Mouse (Mus musculus): ENCODE results near the gene Atg10. TPM values are rescaled to one million over a fixed set of nuclear protein-coding genes. Genes with fewer than 3 reads are reported as not detected.

Gene Atg10
- polyA plus RNA-seq, 1 experiment from 2014 or later: 13.9 TPM

- Histone ChIP-seq H3K27me3 (replicated peaks; ENCODE audit: control insufficient read depth, insufficient read depth, low read length) (no peaks in the 10 kb centered on the region), H3K4me3 (ENCODE audit: low read length) (no peak overlapping the region), H3K4me1 (ENCODE audit: control insufficient read depth, insufficient read depth, low read depth, low read length) (no peaks in the 10 kb centered on the region), H3K9ac (ENCODE audit: low read depth, low read length) (no peak overlapping the region), H3K36me3 (ENCODE audit: control insufficient read depth, insufficient read depth, low read length) (no peaks in the 10 kb centered on the region), H3K4me2 (ENCODE audit: low read length) (no peak overlapping the region), H3K9me3 (ENCODE audit: control insufficient read depth, low read length) (no peaks in the 10 kb centered on the region), H3K27ac (ENCODE audit: low read depth, low read length) (no peak overlapping the region)
- WGBS: 86% methylated on average over 5 of the region's 5 CpGs
- ATAC-seq: no peak
Measured at GRCm38 (mm10) chr13:91167561-91167960, 56.2 kb downstream of the Atg10 start.

- H3K27ac ChIP-seq (ENCODE audit: low read depth, low read length): no peak overlapping the region
- WGBS: 91% methylated on average over 7 of the region's 7 CpGs
- ATAC-seq: no peak
- no peaks in the 10 kb centered on the region for H3K36me3 ChIP-seq (ENCODE audit: control insufficient read depth, insufficient read depth, low read length)
- no peaks in the 10 kb centered on the region for H3K9me3 ChIP-seq (ENCODE audit: control insufficient read depth, low read length)
- H3K4me2 ChIP-seq (ENCODE audit: low read length): no peak overlapping the region
- no peaks in the 10 kb centered on the region for H3K4me1 ChIP-seq (ENCODE audit: control insufficient read depth, insufficient read depth, low read depth, low read length)
- H3K4me3 ChIP-seq (ENCODE audit: low read length): no peak overlapping the region
- H3K27me3 ChIP-seq (replicated peaks; ENCODE audit: control insufficient read depth, insufficient read depth, low read length): no peaks in the 10 kb centered on the region
- H3K9ac ChIP-seq (ENCODE audit: low read depth, low read length): no peak overlapping the region
Measured at GRCm38 (mm10) chr13:91166286-91166685, 57.5 kb downstream of the Atg10 start.

- 76% methylated on average over 6 of the region's 6 CpGs for WGBS
- ATAC-seq: peak; percentile 31; the same call in 1 of the 2 replicates
Measured at GRCm38 (mm10) chr13:91165200-91165599, 58.6 kb downstream of the Atg10 start.

GRCm38 (mm10) chr13:91163292-91163691 is 60.5 kb downstream of the Atg10 start:
- H3K4me3 ChIP-seq (ENCODE audit: low read length): no peak overlapping the region
- H3K9me3 ChIP-seq (ENCODE audit: control insufficient read depth, low read length): no peaks in the 10 kb centered on the region
- no peak for ATAC-seq
- H3K9ac ChIP-seq (ENCODE audit: low read depth, low read length): no peak overlapping the region
- no peaks in the 10 kb centered on the region for H3K4me1 ChIP-seq (ENCODE audit: control insufficient read depth, insufficient read depth, low read depth, low read length)
- H3K27me3 ChIP-seq (replicated peaks; ENCODE audit: control insufficient read depth, insufficient read depth, low read length): no peaks in the 10 kb centered on the region
- H3K27ac ChIP-seq (ENCODE audit: low read depth, low read length): no peak overlapping the region
- no peaks in the 10 kb centered on the region for H3K36me3 ChIP-seq (ENCODE audit: control insufficient read depth, insufficient read depth, low read length)
- WGBS: 78% methylated on average over 4 of the region's 4 CpGs
- H3K4me2 ChIP-seq (ENCODE audit: low read length): no peak overlapping the region

More at GRCm38 (mm10) chr13:91165200-91165599, 58.6 kb downstream of the Atg10 start:
- H3K9me3 ChIP-seq (ENCODE audit: control insufficient read depth, low read length): no peaks in the 10 kb centered on the region
- H3K4me2 ChIP-seq (ENCODE audit: low read length): no peak overlapping the region
- no peaks in the 10 kb centered on the region for H3K27me3 ChIP-seq (replicated peaks; ENCODE audit: control insufficient read depth, insufficient read depth, low read length)
- H3K36me3 ChIP-seq (ENCODE audit: control insufficient read depth, insufficient read depth, low read length): no peaks in the 10 kb centered on the region
- H3K9ac ChIP-seq (ENCODE audit: low read depth, low read length): no peak overlapping the region
- no peaks in the 10 kb centered on the region for H3K4me1 ChIP-seq (ENCODE audit: control insufficient read depth, insufficient read depth, low read depth, low read length)
- no peak overlapping the region for H3K4me3 ChIP-seq (ENCODE audit: low read length)
- H3K27ac ChIP-seq (ENCODE audit: low read depth, low read length): no peak overlapping the region

GRCm38 (mm10) chr13:91162452-91162851 is 61.3 kb downstream of the Atg10 start:
- H3K9ac ChIP-seq (ENCODE audit: low read depth, low read length): no peak overlapping the region
- H3K27me3 ChIP-seq (replicated peaks; ENCODE audit: control insufficient read depth, insufficient read depth, low read length): no peaks in the 10 kb centered on the region
- H3K9me3 ChIP-seq (ENCODE audit: control insufficient read depth, low read length): no peaks in the 10 kb centered on the region
- WGBS: 27% methylated on average over 5 of the region's 5 CpGs
- peak; percentile 38; the same call in 1 of the 2 replicates for ATAC-seq
- no peak overlapping the region for H3K4me3 ChIP-seq (ENCODE audit: low read length)
- no peaks in the 10 kb centered on the region for H3K4me1 ChIP-seq (ENCODE audit: control insufficient read depth, insufficient read depth, low read depth, low read length)
- H3K27ac ChIP-seq (ENCODE audit: low read depth, low read length): no peak overlapping the region
- H3K4me2 ChIP-seq (ENCODE audit: low read length): no peak overlapping the region
- H3K36me3 ChIP-seq (ENCODE audit: control insufficient read depth, insufficient read depth, low read length): no peaks in the 10 kb centered on the region

GRCm38 (mm10) chr13:91160616-91161015 is 63.2 kb downstream of the Atg10 start:
- Histone ChIP-seq H3K4me1 (ENCODE audit: control insufficient read depth, insufficient read depth, low read depth, low read length) (no peaks in the 10 kb centered on the region), H3K4me2 (ENCODE audit: low read length) (no peak overlapping the region), H3K9ac (ENCODE audit: low read depth, low read length) (no peak overlapping the region), H3K27ac (ENCODE audit: low read depth, low read length) (no peak overlapping the region), H3K36me3 (ENCODE audit: control insufficient read depth, insufficient read depth, low read length) (no peaks in the 10 kb centered on the region), H3K4me3 (ENCODE audit: low read length) (no peak overlapping the region), H3K27me3 (replicated peaks; ENCODE audit: control insufficient read depth, insufficient read depth, low read length) (no peaks in the 10 kb centered on the region), H3K9me3 (ENCODE audit: control insufficient read depth, low read length) (no peaks in the 10 kb centered on the region)
- no peak for ATAC-seq
- WGBS: 87% methylated on average over 3 of the region's 3 CpGs

GRCm38 (mm10) chr13:91159881-91160280 is 63.9 kb downstream of the Atg10 start:
- H3K4me2 ChIP-seq (ENCODE audit: low read length): no peak overlapping the region
- H3K27ac ChIP-seq (ENCODE audit: low read depth, low read length): no peak overlapping the region
- no peak for ATAC-seq
- no peaks in the 10 kb centered on the region for H3K4me1 ChIP-seq (ENCODE audit: control insufficient read depth, insufficient read depth, low read depth, low read length)
- no peaks in the 10 kb centered on the region for H3K36me3 ChIP-seq (ENCODE audit: control insufficient read depth, insufficient read depth, low read length)
- no peak overlapping the region for H3K9ac ChIP-seq (ENCODE audit: low read depth, low read length)
- H3K9me3 ChIP-seq (ENCODE audit: control insufficient read depth, low read length): no peaks in the 10 kb centered on the region
- H3K27me3 ChIP-seq (replicated peaks; ENCODE audit: control insufficient read depth, insufficient read depth, low read length): no peaks in the 10 kb centered on the region
- WGBS: 81% methylated on average over 2 of the region's 2 CpGs
- H3K4me3 ChIP-seq (ENCODE audit: low read length): no peak overlapping the region

GRCm38 (mm10) chr13:91157941-91158340 is 65.8 kb downstream of the Atg10 start:
- Histone ChIP-seq H3K4me2 (ENCODE audit: low read length) (no peak overlapping the region), H3K27me3 (replicated peaks; ENCODE audit: control insufficient read depth, insufficient read depth, low read length) (no peaks in the 10 kb centered on the region), H3K4me1 (ENCODE audit: control insufficient read depth, insufficient read depth, low read depth, low read length) (no peaks in the 10 kb centered on the region), H3K36me3 (ENCODE audit: control insufficient read depth, insufficient read depth, low read length) (no peaks in the 10 kb centered on the region), H3K9me3 (ENCODE audit: control insufficient read depth, low read length) (no peaks in the 10 kb centered on the region), H3K9ac (ENCODE audit: low read depth, low read length) (no peak overlapping the region), H3K27ac (ENCODE audit: low read depth, low read length) (no peak overlapping the region), H3K4me3 (ENCODE audit: low read length) (no peak overlapping the region)
- no peak for ATAC-seq
- 85% methylated on average over 4 of the region's 4 CpGs for WGBS

GRCm38 (mm10) chr13:91157429-91157828 is 66.3 kb downstream of the Atg10 start:
- no peaks in the 10 kb centered on the region for H3K4me1 ChIP-seq (ENCODE audit: control insufficient read depth, insufficient read depth, low read depth, low read length)
- ATAC-seq: no peak
- H3K9ac ChIP-seq (ENCODE audit: low read depth, low read length): no peak overlapping the region
- H3K27ac ChIP-seq (ENCODE audit: low read depth, low read length): no peak overlapping the region
- H3K4me3 ChIP-seq (ENCODE audit: low read length): no peak overlapping the region
- no peaks in the 10 kb centered on the region for H3K27me3 ChIP-seq (replicated peaks; ENCODE audit: control insufficient read depth, insufficient read depth, low read length)
- H3K4me2 ChIP-seq (ENCODE audit: low read length): no peak overlapping the region
- H3K36me3 ChIP-seq (ENCODE audit: control insufficient read depth, insufficient read depth, low read length): no peaks in the 10 kb centered on the region
- H3K9me3 ChIP-seq (ENCODE audit: control insufficient read depth, low read length): no peaks in the 10 kb centered on the region

- Histone ChIP-seq H3K9ac (ENCODE audit: low read depth, low read length) (no peak overlapping the region), H3K4me2 (ENCODE audit: low read length) (no peak overlapping the region), H3K36me3 (ENCODE audit: control insufficient read depth, insufficient read depth, low read length) (no peaks in the 10 kb centered on the region), H3K4me3 (ENCODE audit: low read length) (no peak overlapping the region), H3K27ac (ENCODE audit: low read depth, low read length) (no peak overlapping the region), H3K9me3 (ENCODE audit: control insufficient read depth, low read length) (no peaks in the 10 kb centered on the region), H3K4me1 (ENCODE audit: control insufficient read depth, insufficient read depth, low read depth, low read length) (no peaks in the 10 kb centered on the region), H3K27me3 (replicated peaks; ENCODE audit: control insufficient read depth, insufficient read depth, low read length) (no peaks in the 10 kb centered on the region)
- 95% methylated on average over 2 of the region's 2 CpGs for WGBS
- no peak for ATAC-seq
Measured at GRCm38 (mm10) chr13:91156949-91157348, 66.8 kb downstream of the Atg10 start.

Measured in hindbrain, embryonic 16.5 days (tissue).